Mouse (Mus musculus): ENCODE measurements around the gene Ucp2.
"Not testable (repeated sequence)": the region's sequence is repeated elsewhere in the genome, so short reads cannot be mapped to it uniquely, and the experiment has no call there.

The Ucp2 gene

DNA sequence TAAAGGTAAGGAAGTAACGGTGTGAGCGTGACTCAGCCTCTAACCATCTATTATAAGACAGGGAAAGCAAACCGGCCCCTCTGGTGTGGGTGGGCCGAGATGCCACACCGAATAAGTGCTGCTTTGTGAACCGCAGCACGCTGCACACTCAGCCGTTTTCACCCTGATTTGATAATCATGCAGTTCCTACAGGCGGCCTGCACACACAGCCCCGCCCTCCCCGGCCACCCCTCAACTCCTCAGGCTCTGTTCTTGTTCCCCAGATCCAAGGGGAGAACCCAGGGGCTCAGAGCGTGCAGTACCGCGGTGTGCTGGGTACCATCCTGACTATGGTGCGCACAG, 13.3 kb upstream of the Ucp2 start:
- DNase-seq (ENCODE audit: low read depth, low spot score): no peak

DNA sequence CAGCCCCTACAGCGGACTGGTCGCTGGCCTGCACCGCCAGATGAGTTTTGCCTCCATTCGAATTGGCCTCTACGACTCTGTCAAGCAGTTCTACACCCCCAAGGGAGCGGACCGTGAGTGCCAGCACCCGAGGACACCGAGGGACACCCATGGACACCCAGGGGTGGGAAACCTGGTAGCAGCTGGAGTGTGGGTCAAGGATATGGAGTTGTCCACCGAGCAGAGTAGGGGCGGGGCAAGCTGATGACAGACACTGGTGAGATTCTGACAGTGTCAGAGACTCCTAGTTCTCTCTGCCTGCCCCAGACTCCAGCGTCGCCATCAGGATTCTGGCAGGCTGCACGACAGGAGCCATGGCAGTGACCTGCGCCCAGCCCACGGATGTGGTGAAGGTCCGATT, 13.0 kb upstream of the Ucp2 start:
- DNase-seq (ENCODE audit: low read depth, low spot score): no peak

DNA sequence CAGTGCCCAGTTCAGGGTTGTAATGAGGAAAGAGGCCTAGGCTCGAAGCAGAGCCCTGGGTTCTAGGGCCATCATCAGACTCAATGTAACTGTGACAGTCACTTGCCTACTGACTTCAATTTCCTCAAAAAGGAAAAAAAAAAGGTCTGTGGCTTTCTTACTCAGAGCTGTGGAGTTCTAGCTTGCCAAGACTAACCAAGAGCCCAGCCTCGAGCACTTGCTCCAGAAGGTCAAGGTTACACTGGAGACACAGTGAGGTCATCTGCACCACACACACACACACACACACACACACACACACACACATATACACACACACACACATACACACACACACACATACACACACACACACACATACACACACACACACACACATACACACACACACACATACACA, 11.1 kb upstream of the Ucp2 start:
- not testable (repeated sequence) for DNase-seq (ENCODE audit: low read depth, low spot score)

DNA sequence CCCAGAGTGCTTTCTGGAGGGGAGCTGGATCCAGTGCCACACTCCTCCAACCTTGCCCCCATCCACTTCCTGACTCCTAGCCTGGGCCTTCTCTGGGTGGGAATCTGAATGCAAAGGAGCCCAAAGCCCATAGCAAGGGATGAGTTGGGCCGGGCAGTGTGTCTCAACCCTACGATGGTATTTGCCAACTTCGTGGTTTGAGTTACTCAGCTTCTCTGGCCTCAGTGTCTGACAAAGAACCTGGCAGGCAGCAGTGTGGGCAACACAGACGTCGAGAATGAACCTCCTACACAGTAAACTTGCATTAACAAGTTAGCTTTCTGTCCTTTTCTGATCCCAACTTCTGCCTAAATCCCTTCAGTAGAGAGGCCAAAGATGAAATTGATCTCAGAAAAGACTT, 8.6 kb upstream of the Ucp2 start:
- no peak for DNase-seq (ENCODE audit: low read depth, low spot score)

DNA sequence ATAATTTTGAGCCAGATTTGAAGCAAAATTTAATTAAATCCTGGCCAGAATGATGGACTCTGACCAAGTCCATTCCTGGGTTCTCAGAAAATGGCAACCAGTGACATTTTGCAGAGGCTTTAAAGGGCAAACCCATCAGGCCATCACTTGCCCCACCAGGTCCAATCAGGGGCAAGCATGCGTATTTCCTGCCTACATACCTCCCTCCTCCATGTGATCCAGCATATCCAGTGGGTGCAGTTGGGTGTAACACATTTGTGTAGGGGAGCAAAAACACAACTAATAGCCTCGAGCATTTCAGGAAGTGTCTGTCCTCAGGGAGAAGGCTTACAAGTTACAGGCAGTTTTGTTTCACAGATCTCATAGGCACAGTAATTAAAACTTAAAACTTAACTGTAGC, 5.8 kb upstream of the Ucp2 start:
- DNase-seq (ENCODE audit: low read depth, low spot score): no peak

DNA sequence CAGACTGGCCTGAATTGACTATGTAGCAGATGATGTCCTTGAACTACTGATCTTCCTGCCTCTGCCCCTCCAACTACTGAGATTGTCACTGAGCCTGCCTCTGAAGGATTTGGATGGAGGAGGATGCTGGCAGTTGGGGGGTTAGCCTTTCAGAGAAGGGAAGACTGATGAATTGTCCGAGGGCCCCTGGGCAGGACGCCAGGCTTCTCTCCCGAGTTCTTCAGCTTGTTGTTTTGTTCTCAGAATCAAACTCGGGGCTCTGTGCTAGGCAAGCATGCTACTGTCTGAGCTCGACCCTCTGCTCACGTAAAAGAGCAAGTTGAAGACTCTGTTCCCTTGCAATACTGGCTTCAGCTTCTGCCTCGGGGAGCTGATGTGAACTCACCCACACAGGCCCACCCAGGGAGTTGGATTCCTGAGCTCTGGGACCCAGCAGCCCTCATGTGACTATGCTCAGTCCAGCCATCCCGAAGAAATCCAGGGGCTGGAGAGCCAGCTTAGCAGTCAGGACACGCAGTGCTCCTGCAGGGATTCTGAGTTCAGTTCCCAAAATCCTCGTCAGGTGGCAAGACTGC, 4.6 kb upstream of the Ucp2 start:
- DNase-seq (ENCODE audit: low read depth, low spot score): no peak

DNA sequence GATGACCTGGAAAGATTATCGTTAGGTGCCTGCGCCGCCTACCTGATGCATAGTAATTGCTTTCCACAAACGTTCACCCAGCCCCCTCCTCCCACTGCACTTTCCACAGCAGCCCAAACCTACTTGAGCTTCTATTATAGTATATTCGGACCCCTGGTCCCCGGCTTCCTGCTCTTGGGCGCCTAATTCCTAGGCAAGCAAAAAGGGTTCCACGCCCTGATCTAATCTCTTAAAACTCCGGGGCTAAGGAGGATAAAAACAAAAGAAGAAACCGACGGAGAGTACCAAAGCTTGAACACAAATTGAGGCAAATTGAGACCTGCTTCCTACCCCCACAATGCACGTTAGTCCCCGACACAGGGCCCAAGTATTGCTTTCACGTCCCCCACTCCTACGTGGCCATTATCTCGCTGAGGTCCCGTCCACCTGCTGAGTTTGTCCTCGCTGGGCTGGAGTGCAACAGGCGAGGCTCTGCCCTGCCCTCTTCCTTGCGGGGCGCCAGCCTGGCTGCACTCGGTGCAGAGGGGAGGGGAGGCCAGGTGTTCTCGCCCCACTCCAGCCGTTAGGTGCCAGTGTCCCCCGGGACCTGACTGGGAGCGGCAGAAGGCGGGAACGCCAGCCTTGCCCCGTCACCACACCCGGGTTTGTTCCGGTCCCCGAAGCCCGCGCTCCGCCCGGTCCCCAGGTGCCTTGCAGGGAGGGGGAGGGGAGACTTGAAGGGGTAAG, 583 bp upstream of the Ucp2 start:
- no peak for DNase-seq (ENCODE audit: low read depth, low spot score)

DNA sequence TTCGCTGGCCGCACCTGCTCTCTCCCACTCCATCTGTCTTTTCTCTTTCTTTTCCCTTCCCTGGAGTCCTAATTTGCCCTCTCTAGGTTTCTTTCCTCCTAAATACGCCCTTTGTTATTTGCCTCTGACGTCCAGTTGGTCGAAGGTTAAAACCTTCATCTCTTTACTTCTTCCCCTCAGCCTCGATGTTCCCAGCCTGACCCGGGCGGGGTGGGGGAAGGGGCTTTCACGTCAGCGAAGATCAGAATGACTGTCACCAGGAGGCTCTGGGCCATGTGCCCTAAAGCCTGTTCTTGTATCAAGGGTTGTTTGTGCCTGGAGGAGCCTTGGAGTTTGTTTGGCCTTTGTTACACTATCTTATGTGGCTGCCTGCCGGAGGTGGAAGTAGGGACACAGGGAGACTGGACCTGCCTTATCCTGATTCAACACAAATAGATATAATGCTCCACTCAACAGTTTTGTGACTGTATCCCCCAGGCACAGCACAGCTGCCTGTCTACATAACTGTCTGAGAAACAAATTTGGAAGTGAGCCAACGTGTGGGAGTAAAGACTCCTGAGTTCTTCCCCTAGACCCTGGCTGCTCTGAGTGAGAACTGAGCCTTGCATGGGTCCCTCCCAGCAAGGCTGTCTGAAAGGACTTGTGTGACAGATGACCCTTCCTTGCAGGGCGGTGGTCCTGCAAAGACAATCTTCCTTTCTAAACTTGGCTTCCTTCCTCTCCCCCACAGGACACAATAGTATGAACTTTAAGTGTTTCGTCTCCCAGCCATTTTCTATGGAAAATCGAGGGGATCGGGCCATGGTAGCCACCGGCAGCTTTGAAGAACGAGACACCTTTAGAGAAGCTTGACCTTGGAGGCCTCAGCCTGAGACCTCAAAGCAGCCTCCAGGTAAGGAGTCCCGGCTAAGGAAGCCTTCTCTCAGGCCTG, 612 bp downstream of the Ucp2 start:
- no peak for DNase-seq (ENCODE audit: low read depth, low spot score)

DNA sequence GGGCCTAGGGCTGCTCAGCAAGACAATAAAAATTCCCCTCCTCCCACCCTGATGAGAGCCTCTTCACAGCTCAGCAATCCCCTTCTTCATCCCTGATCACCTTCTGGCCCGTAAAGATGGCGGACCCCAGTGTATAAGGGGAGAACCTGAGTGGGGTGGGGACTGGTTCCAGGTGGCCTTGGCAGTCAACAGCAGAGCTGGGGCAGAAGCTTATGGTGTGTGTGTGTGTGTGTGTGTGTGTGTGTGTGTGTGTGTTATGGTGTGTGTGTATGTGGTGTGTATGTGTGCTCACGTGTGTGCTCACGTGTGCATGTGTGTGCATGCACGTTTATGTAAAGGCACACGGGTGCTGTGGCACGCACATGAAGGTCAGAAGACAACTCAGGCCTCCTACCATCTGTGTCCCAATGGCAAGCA, 1.3 kb downstream of the Ucp2 start:
- no peak for DNase-seq (ENCODE audit: low read depth, low spot score)

DNA sequence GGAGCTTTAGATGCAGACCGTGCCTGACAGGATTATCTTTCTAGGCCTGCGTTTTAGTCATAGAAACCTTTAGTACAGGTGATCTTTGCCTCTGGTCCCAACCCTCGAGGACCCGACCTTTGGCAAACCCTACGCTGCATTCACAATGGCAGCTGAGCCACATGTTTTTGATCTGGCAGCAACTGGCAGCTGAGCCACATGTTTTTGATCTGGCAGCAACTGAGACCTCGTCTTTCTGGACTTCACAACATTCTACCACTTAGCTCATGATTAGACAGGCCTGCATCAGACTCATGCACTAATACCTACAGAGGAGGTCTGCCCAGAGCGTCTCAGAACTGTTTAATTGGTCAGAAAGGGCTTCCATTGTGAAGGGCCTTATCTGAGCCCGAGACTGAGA, 1.9 kb downstream of the Ucp2 start:
- no peak for DNase-seq (ENCODE audit: low read depth, low spot score)

DNA sequence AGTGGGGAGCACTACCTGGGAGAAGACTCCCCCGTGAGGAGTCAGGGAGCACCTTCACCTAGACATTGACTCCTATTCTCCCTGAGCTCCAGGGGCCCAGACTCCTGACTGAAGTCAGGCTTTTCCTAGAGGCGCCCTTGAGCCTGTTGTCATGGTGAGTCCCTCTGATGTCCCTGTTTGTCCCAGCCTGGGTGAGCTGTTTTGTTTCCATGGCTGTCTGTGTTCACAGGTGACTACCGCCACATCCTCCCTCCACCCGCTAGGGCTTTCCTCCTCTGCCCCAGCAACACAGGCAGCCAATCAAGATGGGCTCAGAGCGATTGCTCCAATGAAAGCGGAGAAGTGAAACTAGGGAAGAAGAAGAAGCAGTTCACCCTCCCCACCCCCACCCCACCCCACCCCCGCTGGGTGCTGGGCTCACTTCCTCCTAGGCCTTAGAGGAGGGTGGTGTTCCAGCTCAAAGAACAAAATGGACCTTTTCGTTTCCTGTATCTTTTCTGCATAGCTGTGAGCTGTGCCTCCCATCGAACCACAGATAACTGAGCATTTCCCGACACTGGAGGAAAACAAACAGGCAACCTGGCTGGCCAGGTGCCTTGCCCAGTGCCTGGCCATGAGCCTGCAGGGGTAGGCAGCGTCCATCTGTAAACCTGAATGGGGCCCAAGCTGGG, 2.6 kb downstream of the Ucp2 start:
- DNase-seq (ENCODE audit: low read depth, low spot score): no peak

DNA sequence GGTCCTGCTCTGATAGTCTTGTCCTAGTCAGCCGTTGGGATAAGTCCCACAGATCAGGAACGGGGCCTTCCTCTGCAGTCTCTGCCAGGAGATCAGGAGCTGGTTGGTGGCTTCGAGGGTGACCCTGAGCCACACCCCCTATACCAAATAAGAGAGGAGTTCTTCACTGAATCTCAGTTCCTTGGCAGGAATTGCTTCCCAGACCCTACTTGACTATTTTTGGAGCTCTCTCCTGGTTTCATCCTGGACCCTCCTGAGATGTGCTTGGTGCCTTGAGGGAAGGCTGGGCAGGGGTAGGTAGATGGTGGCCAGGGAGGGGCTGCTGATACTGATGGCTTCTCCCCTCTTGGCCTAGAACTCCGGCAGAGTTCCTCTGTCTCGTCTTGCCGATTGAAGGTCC, 3.2 kb downstream of the Ucp2 start:
- no peak for DNase-seq (ENCODE audit: low read depth, low spot score)

DNA sequence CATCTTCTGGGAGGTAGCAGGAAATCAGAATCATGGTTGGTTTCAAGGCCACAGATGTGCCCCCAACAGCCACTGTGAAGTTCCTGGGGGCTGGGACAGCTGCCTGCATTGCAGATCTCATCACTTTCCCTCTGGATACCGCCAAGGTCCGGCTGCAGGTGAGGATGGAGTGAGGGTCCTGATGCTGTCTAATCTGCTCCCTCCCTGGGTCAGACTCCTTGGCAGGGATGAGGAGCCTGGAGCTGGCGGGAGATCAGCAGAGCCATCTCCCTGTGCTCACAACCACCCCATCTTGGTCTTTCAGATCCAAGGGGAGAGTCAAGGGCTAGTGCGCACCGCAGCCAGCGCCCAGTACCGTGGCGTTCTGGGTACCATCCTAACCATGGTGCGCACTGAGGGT, 3.7 kb downstream of the Ucp2 start:
- no peak for DNase-seq (ENCODE audit: low read depth, low spot score)

DNA sequence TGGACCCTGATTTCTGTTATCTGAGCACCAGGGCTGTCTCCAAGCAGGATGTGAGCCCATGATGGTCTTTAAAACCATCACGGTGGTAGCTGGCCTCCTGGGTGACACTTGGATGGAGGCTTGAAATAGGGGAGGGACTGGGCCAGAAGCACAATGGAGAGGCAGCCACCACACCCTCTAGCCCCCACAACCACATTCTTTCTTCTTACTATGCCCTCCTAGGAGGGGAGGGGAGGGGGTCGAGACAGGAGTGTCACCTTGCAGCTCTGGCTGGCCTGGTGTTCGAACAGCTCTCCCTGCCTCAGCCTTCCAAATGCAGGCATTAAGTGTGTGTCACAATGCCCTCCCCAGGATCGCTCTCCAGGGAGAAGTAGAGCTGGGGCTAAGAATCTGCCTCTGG, 4.3 kb downstream of the Ucp2 start:
- no peak for DNase-seq (ENCODE audit: low read depth, low spot score)

DNA sequence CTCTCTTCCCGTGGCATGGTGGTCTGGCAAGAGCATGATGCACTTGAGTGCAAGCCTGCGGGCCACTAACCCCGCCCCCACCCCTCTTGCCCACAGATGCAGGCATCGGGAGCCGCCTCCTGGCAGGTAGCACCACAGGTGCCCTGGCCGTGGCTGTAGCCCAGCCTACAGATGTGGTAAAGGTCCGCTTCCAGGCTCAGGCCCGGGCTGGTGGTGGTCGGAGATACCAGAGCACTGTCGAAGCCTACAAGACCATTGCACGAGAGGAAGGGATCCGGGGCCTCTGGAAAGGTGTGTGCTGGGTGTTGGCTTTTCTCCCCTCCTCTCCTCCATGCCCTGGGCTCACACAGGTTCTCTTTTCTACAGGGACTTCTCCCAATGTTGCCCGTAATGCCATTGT, 4.8 kb downstream of the Ucp2 start:
- no peak for DNase-seq (ENCODE audit: low read depth, low spot score)

DNA sequence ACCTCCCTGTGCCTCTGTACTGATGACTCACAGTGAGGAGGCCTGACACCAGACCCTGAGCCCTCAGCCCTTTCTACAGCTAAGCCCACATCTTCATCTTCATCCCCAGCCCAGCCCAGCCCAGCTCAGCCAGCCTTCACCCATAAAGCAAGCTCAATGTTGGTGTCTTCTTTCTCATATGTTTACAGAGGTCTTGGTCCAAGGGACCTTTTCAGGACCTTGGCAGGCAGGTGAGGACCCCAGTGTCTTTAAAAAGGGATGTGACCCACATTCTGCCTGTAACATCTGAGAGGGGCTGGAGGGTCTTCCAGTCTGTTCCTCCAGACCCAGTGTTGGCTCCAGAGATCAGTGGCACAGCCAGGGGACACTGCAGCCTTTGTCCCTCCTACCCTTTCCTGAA, 6.3 kb downstream of the Ucp2 start:
- DNase-seq (ENCODE audit: low read depth, low spot score): no peak

DNA sequence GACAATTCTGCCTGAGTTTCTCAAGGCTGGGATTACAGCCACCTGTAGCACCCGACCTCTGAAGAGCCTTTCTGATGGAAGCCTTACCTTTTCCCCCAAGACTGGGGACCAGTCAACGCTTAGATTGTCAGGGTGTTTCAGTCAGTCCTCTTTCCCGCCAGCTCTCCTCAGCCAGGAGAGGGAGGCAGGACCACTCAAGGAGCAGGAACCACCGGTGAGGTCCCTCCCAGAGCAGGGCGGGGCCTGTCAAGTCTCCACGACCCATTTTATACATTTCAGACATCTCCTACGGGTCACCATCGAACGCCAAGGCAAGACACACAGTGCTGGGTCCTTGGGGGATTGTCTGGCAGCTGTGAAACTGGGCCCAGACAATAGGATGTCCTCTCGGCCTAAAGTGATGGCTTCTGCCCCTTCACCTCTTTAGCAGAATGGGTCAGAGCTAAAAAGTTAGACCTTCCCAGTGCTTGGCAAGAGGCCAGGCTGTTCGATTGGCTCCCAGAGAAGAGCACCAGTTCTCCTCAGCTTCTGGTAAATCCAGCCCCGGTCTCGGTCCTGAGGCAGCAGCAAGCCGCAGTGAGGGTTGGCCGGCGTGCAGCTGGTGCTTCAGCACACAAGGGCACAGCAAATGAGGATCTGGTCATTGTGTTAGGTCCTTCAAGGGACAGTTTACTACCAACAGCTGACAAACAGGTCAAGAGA, 7.3 kb downstream of the Ucp2 start:
- DNase-seq (ENCODE audit: low read depth, low spot score): no peak

DNA sequence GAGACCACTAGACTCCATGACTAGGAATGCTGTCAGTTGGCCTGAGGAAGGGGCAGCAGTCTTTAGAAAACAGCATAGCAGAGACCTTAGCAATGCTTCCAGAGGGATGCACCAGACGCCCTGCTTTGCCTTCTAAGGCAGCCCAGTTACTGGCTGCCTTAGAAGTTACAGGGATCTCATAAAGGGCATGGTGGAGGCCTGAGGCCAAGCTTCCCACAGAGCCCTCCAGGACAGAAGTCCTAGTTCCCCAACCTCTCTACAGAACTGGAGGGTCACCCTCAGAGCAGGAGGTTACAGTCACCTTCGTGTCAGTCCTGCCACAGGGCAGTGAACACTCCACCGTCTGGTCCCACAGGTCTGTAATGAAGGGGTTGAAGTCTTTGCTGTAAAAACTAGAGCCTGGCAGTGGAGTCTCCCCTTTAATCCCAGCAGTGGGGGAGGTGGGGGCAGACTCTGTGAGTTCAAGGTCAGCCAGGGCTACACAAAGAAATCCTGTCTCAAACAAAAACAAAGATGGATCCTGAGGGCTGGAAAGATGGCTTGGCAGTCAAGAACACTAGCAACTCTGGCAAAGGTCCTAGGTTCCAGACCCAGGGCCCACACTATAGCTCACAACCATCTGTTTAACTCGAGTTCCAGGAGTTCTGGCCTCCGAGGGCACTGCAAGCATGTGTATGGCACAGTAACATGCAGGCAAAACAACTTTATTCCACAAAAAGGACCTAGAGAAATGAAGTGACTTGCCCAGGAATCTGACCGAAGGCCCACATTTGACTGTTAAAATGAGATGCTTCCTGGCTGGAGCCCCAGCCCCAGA, 8.1 kb downstream of the Ucp2 start:
- no peak for DNase-seq (ENCODE audit: low read depth, low spot score)

DNA sequence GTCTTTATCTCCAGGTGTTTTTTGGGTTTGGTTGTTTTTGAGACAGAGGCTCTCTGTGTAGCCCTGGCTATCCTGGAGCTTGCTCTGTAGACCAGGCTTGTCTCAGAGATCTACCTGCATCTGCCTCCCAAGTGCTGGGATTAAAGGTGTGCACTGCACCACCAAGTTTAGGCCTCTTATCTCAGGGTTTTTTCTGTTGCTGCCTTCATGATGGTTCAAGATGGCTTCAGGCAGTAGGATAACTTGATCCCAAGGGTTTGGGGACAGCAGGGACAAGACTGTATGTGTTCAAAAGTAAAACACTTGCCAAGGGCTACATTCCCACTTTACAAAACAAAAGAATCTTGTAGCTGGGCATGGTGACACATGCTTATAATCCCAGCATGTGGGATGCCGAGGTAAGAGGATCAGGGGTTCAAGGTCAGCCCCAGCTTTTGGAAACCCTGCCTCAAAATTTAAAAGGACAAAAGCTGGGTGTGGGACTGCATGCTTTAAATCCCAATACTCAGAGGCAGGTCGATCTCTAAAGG, 8.8 kb downstream of the Ucp2 start:
- DNase-seq (ENCODE audit: low read depth, low spot score): no peak

DNA sequence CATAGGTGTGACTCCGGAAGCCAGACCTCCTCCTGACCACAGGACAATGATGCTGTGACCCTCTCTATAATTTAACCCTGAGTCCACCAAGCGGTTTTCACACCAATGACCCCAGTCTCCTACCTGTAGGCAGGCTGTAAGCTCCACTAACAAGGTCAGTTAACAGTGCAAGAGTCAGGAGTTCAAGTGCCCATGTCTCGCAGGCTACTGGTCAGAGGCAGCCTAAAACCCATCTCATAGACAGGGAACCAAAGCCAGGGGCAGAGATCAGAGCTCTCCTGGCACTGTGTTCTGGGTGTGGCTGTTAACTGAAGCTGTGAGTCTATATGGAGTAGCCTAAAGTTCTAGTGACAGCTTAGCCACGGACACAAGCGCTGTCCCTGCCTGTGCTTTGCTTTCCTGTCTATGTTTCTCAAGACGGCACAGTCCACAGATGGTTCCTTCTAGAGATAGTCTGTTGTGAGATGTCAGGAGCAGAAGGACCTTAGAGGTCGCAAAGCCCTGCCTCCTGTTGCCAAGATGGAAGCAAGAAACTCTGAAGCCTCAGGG, 9.3 kb downstream of the Ucp2 start:
- DNase-seq (ENCODE audit: low read depth, low spot score): no peak

All from embryo, embryonic 11.5 days (tissue).